Mouse (Mus musculus): ENCODE results near the gene Cd320.
"Not testable (repeated sequence)": the region's sequence is repeated elsewhere in the genome, so short reads cannot be mapped to it uniquely, and the experiment has no call there.

Cd320 gene

GRCm38 (mm10) chr17:33824997-33825330 lies 17.9 kb upstream of the Cd320 start:
- DNase-seq (ENCODE audit: low spot score in 2 of 2), result not testable (repeated sequence)

DNA sequence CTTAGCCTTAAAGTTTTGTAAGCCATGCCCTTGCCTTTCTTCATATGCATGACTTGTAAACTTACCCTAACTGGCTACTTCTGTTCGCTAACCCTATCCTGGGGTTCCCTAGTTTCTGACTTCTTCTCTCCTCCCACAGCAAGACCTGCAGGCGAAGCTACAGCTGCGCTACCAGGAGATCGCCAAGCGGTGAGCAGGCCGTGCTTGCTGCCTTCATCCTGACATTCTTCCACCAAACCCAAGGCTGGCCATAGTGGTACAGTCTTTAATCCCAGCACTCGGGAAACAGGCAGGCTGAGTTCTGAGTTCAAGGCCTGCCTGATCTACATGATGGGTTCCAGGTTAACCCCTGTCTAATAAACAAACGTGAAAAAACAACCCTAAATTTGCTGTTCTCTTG lies 17.4 kb upstream of the Cd320 start:
- no peak for DNase-seq (ENCODE audit: low spot score in 2 of 2)

GRCm38 (mm10) chr17:33826850-33827249 lies 16.0 kb upstream of the Cd320 start:
- peak in 1 of 2 experiments; percentile 54 for DNase-seq (ENCODE audit: low spot score in 2 of 2)

DNA sequence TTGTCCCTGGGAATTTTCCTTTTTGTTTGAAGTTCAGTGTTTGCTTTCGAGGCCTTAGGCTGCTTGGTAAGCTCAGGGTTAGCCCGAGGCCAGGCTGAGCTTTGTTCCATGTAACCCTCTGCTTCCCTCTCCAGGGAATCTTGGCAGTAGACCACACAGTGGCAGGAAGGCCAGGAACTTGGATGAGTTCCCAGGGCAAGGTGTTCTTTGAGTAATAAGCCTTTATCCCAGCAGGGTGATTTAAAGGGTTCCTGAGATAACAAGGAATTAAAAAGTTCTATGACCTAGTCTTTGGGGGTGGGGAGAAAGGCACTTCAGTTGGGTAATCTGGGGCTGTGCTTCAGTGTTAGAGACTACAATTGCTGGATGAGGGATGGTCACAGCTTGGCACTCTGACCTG lies 14.0 kb upstream of the Cd320 start:
- no peak for DNase-seq (ENCODE audit: low spot score in 2 of 2)

GRCm38 (mm10) chr17:33829561-33829960 lies 13.3 kb upstream of the Cd320 start:
- no peak for DNase-seq (ENCODE audit: low spot score in 2 of 2)

DNA sequence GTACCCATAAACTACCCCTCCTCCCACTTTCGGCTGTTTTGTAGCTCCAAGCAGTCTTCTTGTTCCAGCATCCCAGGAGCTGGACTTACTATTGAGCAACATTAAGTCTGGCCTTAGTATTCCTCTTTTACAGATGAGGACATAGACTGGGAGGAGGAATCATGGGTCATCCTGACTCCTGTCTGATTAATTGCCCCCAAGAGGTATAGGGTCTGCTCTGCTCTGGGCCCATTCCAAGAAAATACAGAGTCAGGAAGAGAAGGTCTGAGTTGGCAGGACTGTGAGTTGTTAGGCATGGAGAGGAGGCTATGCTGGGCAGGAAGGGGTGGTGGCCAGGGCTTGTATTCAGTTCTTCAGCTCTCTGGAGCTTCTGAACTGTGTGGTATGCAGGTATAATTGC lies 1.3 kb downstream of the Cd320 start:
- DNase-seq (ENCODE audit: low spot score in 2 of 2), result no peak

DNA sequence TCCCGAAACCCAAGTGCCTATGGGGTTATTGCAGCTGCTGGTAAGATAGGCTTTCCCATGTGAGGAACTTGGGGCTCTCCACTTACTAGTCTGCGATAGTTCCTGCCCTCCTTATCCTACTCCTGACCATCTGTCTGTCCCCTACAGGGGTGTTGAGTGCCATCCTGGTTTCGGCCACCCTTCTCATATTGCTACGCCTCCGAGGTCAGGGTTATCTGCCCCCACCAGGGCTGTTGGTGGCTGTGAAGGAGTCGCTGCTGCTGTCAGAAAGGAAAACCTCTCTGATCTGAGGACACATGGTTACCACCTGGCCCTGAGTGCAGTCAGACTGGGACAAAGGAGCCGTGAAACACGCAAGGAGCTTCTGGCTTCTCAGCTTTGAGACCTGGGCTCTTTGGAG lies 5.2 kb downstream of the Cd320 start:
- no peak for DNase-seq (ENCODE audit: low spot score in 2 of 2)

DNA sequence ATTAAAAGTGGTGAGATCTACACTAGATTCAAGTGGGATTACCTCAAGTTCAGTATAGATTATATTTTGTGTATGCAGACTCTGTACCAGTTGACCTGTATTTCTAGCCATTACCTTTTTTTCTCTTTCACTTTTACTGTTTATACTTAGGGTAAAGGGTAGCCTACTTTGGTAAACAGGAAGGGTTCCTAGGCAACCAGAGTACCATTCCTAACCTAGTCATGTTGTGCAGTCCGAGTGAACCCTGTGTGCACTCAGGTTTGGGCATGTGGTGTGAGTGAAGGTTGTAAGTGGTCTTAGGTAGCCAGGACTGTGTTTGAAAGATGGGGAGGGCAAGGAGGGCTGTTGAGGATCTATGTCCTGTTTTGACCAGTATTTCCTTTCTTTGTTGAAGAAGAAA lies 8.4 kb downstream of the Cd320 start:
- DNase-seq (ENCODE audit: low spot score in 2 of 2), result no peak

GRCm38 (mm10) chr17:33857816-33858215 lies 14.9 kb downstream of the Cd320 start:
- no peak for DNase-seq (ENCODE audit: low spot score in 2 of 2)

GRCm38 (mm10) chr17:33865330-33866030 lies 22.6 kb downstream of the Cd320 start:
- DNase-seq (ENCODE audit: low spot score in 2 of 2), result peak; percentile 80 to 93

- DNase-seq (ENCODE audit: low spot score in 2 of 2), result not testable (repeated sequence)
These were observed 30.6 kb downstream of the Cd320 start, which contains the start of gene Gm7029 for GRCm38 (mm10) chr17:33873537-33873936. Gene Gm7029 (plus strand): TSS chr17:33873837.

DNA sequence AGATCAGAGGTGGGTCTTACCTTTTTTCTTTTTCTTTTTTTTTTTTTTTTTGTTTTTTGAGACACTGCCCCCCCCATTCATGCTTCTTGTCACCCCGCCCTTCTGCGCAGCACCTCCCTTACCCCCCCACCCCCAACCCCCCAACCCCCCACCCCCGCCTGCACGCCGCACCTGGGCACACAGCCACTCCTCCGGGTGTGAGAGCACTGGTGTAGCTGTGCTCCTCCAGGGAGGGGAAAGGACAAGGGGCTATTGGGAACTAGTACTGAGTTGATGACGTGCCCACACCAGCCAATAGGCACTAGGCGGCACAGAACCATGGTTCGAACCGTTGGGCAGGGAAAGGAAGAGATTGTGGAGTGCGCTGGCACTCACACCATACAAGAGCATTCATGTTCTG lies 31.5 kb downstream of the Cd320 start:
- no peak for DNase-seq (ENCODE audit: low spot score in 2 of 2)

- DNase-seq (ENCODE audit: low spot score in 2 of 2), result not testable (repeated sequence)
These were observed 32.9 kb downstream of the Cd320 start for GRCm38 (mm10) chr17:33875797-33876196.

- not testable (repeated sequence) for DNase-seq (ENCODE audit: low spot score in 2 of 2)
These were observed 41.4 kb downstream of the Cd320 start for GRCm38 (mm10) chr17:33884320-33884719.

GRCm38 (mm10) chr17:33887802-33888201 lies 44.9 kb downstream of the Cd320 start:
- DNase-seq (ENCODE audit: low spot score in 2 of 2), result not testable (repeated sequence)

- DNase-seq (ENCODE audit: low spot score in 2 of 2), result not testable (repeated sequence)
These were observed 45.3 kb downstream of the Cd320 start for GRCm38 (mm10) chr17:33888230-33888629.

DNA sequence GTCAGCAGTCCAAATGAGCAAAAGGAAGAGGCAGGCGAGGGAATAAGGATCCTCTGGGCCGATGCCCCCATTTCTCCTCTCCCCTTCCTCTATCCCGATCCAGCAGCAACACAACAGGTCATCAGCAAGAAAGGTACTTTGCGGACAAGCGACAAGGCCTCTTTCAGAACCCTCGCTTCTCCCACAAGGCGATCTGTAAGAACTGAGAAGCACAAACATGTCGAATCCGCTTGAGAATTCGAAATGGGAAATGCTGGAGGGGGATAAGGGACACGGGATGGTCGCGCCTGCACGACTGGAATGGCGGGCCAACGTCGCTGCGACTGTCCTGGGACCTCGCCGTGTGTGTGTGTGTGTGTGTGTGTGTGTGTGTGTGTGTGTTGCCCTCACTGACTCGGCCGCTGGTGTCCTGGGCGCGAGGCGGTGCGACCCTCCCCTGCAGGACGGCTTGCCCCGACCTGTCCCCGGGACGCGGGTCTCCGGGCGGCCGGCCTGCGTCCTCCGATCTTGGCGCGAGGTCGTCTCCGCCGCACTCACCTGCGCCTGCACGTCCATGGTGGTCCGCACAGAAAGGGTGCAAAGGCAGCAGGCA lies 47.1 kb downstream of the Cd320 start:
- not testable (repeated sequence) for DNase-seq (ENCODE audit: low spot score in 2 of 2)

DNA sequence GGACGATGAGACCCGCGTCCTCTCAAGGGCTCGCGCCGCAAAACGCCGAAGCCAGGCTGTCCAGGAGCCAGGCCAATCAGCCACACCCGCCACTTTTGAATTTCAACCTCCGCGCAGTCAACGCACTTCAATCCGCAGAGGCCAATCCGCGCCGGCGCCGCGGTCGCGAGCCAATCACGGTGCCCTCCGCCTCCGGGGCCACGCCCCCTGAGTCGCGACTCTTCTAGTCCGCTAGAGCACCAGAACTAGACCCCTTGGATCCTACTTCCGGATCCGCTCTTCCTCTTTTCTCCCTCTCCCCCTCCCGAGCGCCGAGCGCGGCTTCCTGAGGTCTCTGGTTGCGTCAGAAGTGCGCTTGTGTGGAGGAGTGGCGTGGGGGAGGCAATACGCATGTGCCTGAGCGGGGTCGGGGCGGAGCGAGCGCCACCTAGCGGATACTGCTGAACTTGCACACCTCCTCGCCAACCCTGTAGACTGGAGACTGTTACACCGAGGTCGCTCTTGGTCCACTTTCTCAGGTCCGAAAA lies 47.7 kb downstream of the Cd320 start, which contains the start of gene Kifc1:
TSS of gene Kifc1 (minus strand) at position 129 of the 527 bp plus-strand sequence.
- peak; percentile 99 to 100 for DNase-seq (ENCODE audit: low spot score in 2 of 2)

GRCm38 (mm10) chr17:33891357-33891756 lies 48.5 kb downstream of the Cd320 start:
- no peak for DNase-seq (ENCODE audit: low spot score in 2 of 2)

DNA sequence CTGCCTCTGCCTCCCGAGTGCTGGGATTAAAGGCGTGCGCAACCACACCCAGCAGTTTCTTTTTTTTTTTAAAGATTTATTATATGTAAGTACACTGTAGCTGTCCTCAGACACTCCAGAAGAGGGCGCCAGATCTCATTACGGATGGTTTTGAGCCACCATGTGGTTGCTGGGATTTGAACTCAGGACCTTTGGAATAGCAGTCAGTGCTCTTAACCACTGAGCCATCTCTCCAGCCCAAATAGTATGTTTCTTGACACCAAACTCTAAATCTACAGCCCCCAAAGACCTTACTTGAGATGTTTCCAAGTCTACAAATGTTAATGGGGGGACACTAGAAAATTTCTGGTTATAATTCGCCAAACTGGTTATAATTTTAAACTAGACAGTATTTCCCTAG lies 49.0 kb downstream of the Cd320 start:
- not testable (repeated sequence) for DNase-seq (ENCODE audit: low spot score in 2 of 2)

- no peak for DNase-seq (ENCODE audit: low spot score in 2 of 2)
These were observed 49.5 kb downstream of the Cd320 start for GRCm38 (mm10) chr17:33892429-33892828.

- DNase-seq (ENCODE audit: low spot score in 2 of 2), result not testable (repeated sequence)
These were observed 50.1 kb downstream of the Cd320 start for GRCm38 (mm10) chr17:33893011-33893410.

Data from right cerebral cortex, postnatal 36 days (tissue).